Mouse (Mus musculus) layer of hippocampus, postnatal 36 days (tissue): ENCODE measurements around the gene Ptpn13. TPM values are rescaled to one million over a fixed set of nuclear protein-coding genes. Genes with fewer than 3 reads are reported as not detected.

Experiments
- DNase-seq, 2 experiments: peaks; one replicate each; pipeline ENCODE4 v3.0.0; 2022
- total RNA-seq, 2 experiments: library from RNA; stranded (reverse); gene quantifications; 2 replicates each; pipeline ENCODE4 v1.2.3; 2021

Gene Ptpn13
- total RNA-seq, 2 experiments from 2014 or later, result 10.5 to 10.6 TPM

DNA sequence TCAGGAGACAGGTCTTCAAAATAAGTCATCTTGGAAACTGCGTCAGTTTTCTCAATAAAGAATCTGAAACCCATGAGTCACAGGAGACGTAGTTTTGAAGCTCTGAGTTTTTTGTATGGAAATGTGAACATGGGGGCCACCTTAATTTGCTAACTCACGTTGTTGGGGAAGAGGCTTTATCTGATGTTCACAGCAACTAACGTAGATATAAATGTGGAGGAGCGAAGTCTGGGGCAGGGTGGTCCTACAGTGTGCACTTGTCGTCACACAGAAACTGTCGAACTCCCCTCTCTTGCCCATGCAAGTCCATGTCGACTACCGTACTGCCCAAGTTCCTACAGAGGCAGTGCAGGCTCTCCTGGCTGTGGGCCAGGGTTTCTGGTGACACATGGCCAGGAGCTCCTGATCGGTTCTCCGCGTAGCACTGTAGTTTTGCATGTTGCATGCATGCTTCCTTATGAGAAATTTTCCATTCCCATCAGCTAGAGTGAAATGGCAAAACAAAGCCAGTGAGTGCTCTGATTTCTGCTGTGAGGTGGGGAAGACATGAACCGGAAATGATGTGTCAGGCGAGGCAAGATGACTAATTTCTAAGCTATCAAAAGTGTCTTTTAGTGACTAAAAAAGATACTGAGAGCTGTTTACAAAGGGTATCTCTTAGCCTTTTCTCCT is 93.9 kb downstream of the Ptpn13 start:
- no peak for DNase-seq

DNA sequence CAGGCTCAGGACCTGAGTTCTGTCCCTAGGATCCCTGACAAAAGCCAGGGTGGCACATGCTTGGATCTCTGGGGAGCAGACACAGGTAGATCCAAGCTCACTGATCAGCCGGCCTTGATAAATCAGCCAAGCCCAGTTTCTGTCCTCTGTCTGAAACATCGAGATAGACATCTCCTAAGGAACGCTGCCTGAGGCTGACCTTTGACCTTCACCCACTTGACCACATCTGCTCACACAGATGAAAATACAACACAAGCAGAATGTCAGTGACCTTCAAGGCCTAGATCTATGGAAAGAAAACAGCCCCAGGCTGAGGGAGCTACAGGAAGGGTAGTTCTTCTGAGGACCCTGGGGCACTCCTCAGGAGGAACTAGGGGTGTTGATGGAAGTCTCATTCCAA is 97.4 kb downstream of the Ptpn13 start:
- no peak for DNase-seq

DNA sequence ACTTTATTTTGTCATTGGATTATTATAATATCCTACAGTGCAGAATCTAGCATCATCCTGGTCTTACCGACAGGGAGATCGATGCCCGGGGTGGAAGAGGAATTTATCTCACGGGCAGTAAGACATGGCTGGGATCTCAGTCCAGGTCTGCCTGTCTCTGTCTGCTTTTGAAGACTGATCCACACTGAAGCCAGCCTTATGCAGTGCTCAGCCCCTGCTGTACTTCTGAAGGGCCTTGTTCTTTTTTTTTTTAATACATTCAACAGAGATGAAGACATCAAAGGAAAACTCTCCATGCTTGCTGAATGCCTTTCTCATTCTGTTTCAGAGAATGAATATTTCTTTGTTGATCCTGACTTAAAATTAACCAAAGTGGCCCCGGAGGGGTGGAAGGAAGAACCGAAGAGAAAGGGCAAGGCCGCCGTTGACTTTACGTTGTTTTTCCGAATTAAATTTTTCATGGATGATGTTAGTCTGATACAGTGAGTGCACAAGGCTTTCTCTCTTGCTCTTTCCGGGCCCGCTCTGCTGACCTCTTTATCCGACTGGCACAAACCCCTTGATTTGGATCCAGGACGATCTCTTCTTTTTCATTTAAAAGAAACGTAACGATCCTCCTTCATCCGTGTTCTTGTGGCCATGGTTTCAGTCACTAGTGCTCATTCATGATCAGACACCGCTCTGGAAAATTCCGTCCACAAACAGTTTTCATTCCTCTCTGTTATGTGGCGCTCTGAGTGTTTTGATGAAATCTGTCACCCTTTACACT is 101.9 kb downstream of the Ptpn13 start:
- no peak for DNase-seq

DNA sequence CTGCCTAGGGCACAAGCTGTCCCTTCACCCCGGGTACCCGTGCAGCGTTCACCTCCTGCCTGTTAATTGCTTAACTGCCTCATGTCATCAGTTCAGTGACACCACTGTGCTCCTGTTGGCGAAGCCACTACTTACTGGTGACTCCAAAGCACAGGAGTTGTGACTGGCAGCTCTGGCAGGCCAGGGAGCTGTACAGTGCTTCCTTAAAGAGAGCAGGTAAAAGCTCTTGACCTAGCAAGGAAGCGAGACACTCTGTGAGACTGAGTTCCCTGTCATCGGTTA is 102.4 kb downstream of the Ptpn13 start:
- DNase-seq, result no peak

DNA sequence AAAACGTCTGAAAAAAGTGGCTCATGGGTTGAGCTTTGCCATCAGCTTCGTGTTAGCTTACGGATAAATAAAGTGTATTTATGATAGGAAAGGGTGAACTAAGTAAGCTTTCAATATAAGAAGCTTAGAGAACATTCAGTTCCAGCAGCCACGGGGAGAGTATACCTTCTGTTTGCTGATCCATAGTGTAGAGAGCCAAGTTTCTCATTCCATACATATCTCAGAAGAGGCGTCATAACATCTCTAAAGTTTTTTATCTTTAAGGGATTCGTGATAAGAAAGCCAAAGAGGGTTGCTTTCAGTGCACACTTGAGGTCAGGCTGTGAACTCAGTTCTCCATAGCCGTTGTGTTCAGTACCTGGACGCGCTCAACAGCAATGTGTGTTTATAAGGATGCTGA is 105.2 kb downstream of the Ptpn13 start:
- no peak for DNase-seq

DNA sequence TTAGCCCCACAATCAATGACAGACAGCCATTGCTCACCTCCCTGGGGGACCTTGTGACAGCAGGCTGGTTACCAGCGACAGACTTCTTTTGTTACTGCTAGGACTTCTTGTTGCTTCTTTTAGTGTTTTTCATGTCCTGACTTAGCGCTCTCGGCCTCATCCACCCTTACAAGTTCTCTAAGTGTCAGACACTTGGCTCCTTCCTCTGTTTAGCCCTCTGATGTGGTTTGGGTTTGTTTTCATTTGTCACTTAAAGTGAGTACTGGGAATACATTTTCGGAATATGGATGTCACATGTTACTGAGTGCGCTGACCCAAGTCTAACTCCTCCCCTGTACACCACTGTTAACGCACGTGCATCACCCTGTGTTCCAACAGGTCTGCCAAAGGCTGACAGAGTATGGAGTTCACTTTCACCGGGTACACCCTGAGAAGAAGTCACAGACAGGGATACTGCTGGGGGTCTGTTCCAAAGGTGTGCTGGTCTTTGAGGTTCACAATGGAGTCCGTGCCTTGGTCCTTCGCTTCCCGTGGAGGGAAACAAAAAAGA is 107.9 kb downstream of the Ptpn13 start:
- DNase-seq, result no peak

DNA sequence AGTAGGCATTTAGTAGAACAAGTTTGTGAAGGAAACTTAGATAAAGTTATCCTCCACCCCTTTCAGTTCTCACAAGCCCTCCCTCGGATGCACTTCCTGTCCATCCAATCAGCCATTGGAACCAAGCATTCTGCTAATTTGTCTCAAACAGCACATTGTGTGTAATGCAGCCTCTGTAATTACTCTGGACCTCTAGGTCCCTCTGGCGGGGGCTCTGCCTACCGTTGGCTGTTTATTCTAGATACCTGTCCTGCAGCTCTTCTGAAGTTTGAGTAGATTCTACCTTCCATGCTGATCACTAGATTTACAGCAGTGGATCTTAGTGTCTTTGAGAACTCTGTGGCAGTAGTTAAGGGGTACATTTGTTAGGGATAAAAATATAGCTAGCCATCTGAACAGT is 109.5 kb downstream of the Ptpn13 start:
- DNase-seq, result no peak

DNA sequence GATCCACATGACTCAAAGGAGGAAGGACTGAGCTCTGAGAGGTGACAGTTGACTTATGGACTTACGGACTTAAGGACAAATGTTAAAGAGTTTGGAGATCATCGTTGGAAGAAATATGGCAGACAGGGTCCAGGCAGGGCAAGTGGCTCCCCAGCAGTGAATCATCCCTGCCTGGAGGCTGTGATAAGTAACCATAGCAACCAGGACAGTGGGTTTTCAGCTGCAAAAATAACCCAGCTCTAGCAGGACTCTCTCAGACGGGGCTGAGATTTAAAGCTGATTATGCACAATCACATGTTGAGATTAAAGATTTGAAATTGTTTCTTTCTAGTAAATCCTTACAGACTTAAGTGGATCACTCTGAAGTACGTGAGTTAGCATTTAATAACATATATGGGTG is 112.4 kb downstream of the Ptpn13 start:
- DNase-seq, result no peak

DNA sequence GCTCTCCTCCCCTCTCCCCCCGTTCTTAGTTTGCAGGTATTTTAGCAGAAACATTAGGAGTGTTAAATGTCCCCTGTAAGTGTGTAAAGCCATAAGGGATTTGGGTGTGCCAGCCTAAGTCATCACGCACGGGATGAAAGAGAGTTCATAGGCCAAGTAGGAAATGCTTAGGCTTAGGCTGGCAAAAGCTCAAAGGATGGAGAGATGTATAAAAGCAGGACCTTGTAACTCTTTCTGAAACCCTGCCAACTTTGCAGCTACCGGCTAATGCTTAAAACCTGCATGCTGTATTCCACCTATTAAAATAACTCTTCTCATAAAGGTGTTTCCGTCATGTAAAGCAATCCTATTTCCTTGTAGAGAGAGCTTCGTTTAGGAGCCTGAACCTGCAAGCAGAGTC is 115.6 kb downstream of the Ptpn13 start:
- DNase-seq, result no peak

DNA sequence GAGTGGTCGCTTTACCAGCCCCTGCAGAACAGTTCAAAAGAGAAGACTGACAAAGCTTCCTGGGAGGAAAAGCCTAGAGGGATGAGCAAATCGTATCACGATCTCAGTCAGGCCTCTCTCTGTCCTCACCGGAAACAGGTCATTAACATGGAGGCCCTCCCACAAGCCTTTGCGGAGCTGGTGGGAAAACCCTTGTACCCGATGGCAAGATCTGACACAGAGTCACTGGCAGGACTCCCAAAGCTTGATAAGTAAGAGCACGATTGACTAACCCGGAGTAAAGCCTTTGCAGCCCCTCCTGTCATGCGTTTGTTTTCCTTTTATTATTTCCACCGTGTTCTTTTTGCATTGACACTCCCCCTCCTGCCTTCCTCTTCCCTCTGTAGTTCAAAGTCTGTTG is 116.1 kb downstream of the Ptpn13 start:
- DNase-seq, result no peak

DNA sequence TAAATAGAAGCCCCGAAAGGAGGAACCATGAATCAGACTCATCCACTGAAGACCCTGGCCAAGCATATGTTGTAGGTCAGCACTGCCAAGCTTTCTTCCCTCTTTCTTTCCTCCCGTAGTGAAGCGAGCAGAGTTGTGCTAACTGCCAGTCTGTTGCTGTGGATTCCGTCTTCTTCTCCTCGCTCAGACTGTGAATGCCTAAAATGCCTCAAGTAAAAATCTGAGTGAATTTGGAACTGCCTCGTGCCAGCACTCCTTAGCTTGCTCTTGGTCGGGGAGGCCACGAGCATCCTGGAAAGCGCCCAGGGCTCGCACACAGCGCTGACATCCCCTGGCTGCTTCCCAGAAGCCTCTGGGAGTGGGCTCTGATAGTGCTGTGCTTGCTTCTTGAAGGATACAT is 116.5 kb downstream of the Ptpn13 start:
- DNase-seq, result no peak

DNA sequence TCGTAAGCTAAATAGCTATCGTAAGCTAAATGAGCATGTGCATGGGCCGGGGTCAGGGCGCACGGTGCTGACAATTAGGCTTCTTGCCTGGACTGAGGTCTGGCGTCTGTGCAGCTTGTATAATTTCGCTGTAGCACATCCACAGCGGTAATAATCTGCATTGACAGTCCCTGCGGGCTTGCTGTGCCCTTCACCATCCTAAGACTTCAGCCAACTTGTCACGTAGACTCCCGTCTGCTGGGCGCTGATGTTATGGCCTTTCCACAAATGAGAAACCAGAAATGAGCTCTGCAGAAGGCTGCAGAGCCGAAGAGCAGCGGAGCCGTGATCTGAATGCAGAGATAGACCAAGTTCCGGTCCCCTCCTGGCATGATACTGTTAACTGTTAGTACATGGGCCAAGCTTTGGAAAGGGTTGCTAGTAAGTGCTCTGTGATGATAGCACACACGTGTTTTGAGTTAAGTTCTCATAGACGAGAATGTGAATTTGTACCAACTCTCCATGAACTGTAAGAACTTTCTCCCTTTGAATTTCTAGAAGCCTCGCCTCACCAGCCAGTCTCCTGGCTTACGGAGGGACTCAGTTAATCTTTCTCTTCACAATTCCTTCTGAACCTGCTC is 120.5 kb downstream of the Ptpn13 start:
- no peak for DNase-seq

DNA sequence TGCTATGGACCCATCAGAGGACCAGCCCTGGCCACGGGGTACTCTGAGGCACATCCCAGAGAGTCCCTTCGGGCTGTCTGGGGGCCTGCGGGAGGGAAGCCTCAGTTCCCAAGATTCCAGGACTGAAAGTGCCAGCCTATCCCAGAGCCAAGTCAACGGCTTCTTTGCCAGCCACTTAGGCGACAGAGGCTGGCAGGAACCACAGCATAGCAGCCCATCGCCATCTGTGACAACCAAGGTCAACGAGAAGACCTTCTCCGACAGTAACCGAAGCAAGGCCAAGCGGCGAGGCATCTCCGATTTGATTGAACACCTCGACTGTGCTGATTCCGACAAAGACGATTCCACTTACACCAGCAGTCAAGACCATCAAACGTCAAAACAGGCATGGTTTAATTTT is 129.8 kb downstream of the Ptpn13 start:
- no peak for DNase-seq

DNA sequence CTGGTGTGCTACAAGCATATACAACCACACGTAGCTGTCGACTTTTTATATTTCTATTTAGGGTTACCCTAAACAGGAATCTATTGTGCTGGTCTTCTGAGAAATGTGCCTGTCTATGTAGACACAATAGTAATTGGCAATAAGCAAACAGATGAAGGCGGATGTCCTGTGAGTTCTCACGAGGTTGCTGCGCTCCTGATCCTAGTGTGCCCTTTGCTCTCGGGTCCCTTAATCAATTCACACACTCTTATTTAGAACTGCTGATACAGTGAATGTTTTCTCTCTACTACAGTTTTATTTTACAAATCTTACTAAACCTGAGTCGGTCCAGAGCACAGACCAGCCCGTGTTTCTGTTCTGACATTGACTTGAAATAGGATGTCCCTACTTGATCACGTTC is 135.6 kb downstream of the Ptpn13 start:
- DNase-seq, result no peak

DNA sequence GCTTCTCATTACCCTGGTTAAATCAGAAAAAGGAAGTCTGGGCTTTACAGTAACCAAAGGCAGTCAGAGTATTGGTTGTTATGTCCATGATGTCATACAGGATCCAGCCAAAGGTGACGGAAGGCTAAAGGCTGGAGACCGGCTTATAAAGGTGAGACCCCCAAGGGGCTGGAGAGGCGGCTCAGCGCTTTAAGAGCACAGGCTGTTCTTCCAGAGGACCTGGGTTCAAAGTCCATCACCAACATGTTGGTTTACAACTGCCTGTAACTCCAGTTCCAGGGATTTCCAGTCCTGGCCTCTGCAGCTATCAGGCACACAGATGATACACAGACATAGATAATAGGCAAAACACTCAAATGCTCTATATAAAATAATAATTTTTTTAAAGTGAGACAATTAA is 143.0 kb downstream of the Ptpn13 start:
- no peak for DNase-seq

DNA sequence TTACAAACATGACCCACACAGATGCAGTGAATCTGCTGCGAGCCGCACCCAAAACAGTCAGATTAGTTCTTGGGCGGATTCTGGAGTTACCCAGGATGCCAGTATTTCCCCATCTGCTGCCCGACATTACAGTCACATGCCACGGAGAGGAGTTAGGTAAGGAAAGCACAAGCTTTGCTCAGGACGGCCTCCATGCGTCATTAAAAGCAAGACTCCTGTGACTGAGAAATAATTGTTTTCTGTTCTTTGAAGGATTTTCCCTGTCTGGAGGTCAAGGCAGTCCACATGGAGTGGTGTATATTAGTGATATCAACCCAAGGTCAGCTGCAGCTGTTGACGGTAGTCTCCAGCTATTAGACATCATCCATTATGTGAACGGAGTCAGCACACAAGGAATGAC is 144.5 kb downstream of the Ptpn13 start:
- DNase-seq, result no peak

DNA sequence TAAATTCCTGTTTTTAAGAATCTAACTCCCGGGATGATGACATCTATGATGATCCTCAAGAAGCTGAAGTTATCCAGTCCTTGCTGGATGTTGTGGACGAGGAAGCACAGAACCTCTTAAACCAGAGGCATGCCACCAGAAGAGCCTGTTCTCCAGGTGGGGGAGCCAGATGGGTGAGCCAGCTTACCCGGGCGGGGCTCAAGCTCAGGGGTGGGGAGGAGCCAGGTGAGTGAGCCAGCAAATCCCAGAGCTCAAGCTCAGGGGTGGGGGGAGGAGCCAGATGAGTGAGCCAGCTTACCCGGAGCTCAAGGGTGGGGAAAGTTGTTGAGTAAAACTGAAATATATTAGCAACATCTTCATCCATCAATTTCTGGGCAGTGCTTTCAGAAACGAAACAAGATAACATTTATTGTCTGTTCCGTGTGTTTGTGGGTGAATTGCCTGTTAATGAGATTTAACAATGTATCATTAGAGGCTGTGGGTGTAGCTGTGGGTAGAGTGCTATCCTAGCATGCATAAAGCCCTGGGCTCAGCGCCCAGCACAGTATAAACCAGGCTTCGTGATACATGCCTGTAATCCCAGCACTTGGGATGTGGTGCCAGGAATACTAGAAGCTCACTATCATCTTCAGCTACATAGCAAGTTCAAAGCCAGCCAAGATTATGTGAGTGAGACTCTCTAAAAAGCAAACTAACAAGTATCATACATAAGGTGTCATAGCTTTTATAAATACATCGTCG is 154.9 kb downstream of the Ptpn13 start:
- no peak for DNase-seq

DNA sequence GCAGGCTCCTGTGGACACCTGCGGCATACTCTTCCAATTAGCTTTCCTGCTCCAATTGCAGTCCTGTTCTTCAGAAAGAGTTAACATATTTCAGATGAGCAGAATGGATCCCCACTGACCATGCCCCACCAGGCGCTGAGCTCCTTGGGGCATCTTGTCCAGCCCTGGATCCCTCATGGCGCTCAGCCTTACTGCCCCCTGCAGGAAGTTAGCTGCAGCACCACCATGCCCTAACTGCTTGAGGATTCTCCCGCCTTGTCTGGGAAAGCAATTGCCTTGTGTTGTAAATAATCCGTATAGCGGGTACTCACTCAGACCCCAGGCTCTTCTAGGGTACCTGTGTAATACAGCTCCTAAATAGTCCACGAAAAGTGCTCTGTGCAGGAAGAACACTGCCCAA is 162.2 kb downstream of the Ptpn13 start:
- no peak for DNase-seq

DNA sequence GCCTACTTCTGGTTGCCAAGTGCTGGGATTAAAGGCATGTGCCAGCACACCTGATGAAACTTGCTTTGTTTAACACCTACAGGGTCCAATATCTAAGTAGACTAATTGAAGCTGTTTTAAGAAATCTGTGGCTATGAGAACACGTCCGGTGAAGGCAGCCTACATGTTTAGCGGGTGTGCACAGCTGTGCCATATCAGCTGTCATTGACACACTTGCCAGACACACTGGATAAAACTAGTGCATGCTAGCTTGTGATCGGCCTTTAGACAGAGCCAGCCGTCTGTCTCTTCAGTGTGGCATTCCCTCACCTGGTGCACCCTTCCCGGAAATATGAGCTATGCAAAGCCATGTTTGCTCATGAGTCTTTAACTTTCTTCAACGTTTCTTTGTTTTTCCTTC is 166.9 kb downstream of the Ptpn13 start:
- no peak for DNase-seq

DNA sequence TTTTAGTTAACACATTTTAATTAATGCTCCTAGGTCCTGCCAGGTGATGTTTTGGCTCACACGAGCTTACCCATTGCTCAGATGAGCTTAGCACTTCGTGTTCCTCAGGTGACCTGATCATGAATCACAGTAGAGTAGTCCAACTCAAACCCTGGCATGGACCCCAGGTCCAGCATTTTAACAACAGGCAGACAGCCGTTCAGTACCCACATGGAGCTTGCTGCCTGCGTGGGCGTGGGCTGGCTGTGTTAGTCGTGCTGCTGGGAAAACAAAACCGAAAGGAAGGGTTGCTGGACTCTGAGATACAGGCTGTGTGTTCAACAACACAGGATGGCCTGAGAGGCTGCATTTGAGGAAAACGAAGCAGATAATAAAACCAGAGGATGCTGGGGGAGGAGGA is 167.7 kb downstream of the Ptpn13 start:
- DNase-seq, result peak in 1 of 2 experiments; percentile 9

DNA sequence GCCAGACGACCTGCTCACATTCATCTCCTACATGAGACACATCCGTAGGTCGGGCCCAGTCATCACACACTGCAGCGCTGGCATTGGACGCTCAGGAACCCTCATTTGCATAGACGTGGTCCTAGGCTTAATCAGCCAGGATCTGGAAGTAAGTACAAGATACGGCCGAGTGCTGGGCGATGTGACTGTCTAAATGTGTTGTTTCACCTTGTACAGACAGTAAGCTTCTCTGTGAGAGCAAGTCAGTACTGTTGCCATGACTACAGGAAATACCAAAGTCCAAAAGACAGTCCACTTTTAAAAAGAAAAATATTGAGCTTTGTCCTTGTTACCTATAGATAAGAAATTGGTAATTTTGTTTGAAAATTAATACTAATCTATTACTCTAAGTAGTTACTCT is 168.6 kb downstream of the Ptpn13 start:
- DNase-seq, result no peak

DNA sequence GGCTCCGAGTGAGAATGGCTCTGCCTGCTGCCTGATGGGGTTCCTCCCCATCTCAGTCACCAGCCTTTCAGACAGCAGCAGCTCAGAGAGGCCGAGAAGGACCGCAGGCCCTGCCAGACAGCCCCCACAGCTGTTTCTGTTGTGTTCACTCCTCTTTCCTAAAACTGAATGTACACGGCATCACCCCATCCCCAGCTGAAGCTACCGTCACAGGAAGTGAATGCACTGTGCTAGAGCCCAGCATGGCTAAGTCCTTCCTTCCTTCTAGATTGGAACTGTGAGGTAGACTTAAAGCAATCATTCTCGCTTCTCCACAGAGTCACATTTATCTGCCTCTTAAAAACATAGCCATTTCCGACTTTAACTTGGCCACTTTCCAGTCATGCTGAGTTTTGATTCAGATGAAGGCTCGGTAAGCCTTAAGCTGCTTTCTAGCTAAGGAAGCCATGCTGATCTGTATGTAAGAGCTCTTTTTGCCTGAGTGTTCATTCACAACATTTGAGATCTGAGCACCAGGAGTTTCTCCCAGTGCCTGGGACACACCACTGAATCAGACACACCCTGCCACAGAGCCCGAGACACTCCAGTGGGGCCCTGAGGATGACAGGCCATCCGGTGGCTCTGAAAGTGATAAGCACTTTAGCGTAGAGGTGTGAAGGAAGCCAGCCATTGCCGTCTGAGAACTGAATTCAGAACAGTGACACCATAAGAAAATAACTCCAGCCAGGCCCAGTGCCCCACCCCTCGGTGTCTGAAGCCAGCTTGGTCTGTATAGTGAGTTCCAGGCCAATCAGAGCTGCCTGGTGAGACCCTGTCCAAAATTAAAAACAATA is 170.6 kb downstream of the Ptpn13 start:
- DNase-seq, result no peak
